Mouse (Mus musculus) limb, embryonic 12.5 days (tissue): Measurements from ENCODE around the gene Smim24. TPM values are rescaled to one million over a fixed set of nuclear protein-coding genes. Genes with fewer than 3 reads are reported as not detected.

Experiments
- ATAC-seq: fragments of 200-750 bp; cut with Nextera tagmentation; 2 replicates; pipeline ENCODE4 v1.8.0; 2017; ENCODE audit warnings: low read depth, moderate TSS enrichment; ENCODE audit not compliant: insufficient number of reproducible peaks, insufficient read depth, low FRiP score, low TSS enrichment
- H3K27ac ChIP-seq: fragments of 300-500 bp; sonication (generic); 2 replicates; pipeline ENCODE4 v1.5.1; 2016; ENCODE audit warnings: mild to moderate bottlenecking, moderate library complexity
- H3K27me3 ChIP-seq: fragments of 300-500 bp; sonication (generic); 2 replicates; pipeline ENCODE4 v1.6.1; 2016; ENCODE audit warnings: mild to moderate bottlenecking, moderate library complexity
- H3K36me3 ChIP-seq: fragments of 300-500 bp; sonication (generic); 2 replicates; pipeline ENCODE4 v1.6.1; 2016; ENCODE audit warnings: mild to moderate bottlenecking, moderate library complexity
- H3K4me1 ChIP-seq: fragments of 300-500 bp; sonication (generic); replicated peaks from 2 replicates; pipeline ENCODE4 v1.6.1; 2016
- H3K4me2 ChIP-seq: fragments of 300-500 bp; sonication (generic); 2 replicates; pipeline ENCODE4 v1.6.1; 2016; ENCODE audit warnings: mild to moderate bottlenecking, moderate library complexity
- H3K4me3 ChIP-seq: fragments of 300-500 bp; sonication (generic); replicated peaks from 2 replicates; pipeline ENCODE4 v1.5.1; 2016; ENCODE audit warnings: mild to moderate bottlenecking
- H3K9ac ChIP-seq: fragments of 300-500 bp; sonication (generic); replicated peaks from 2 replicates; pipeline ENCODE4 v1.6.1; 2016; ENCODE audit warnings: mild to moderate bottlenecking, moderate library complexity
- H3K9me3 ChIP-seq: fragments of 300-500 bp; sonication (generic); 2 replicates; pipeline ENCODE4 v1.6.1; 2016; ENCODE audit warnings: mild to moderate bottlenecking, moderate library complexity
- WGBS: fragments of 180-500 bp; shearing (Covaris S2); methylation state at CpG from one replicate; pipeline ENCODE4 v1.1.7; 2016; 5-methylcytosine and 5-hydroxymethylcytosine counted together
- polyA plus RNA-seq: library from polyadenylated mRNA; unstranded; fragments of >200 nt; fragmentation: Nextera tagmentation; extraction: Ambion mirVana; gene quantifications from 2 replicates; pipeline ENCODE4 v1.2.1, GENCODE M21; 2016

Smim24 gene
- polyA plus RNA-seq, 1 experiment from 2014 or later = 2.9 TPM

GRCm38 (mm10) chr10:81418216-81419070 is 25.6 kb downstream of the Smim24 start:
- no peaks in the 10 kb centered on the region for H3K9me3 ChIP-seq
- H3K27me3 ChIP-seq = peaks cover 17% of the 10 kb centered on the region
- WGBS = 54% methylated on average over 11 of the region's 11 CpGs
- H3K9ac ChIP-seq = no peak overlapping the region
- no peak for ATAC-seq
- no peak overlapping the region for H3K4me2 ChIP-seq
- peaks cover 58% of the 10 kb centered on the region for H3K4me1 ChIP-seq
- peaks cover 14% of the 10 kb centered on the region for H3K36me3 ChIP-seq
- H3K4me3 ChIP-seq = no peak overlapping the region
- H3K27ac ChIP-seq = no peak overlapping the region

- Histone ChIP-seq H3K9ac (no peak overlapping the region), H3K27ac (no peak overlapping the region), H3K4me3 (no peak overlapping the region), H3K4me1 (peaks cover 55% of the 10 kb centered on the region), H3K27me3 (peaks cover 26% of the 10 kb centered on the region), H3K36me3 (peaks cover 14% of the 10 kb centered on the region), H3K9me3 (no peaks in the 10 kb centered on the region), H3K4me2 (no peak overlapping the region)
- no peak for ATAC-seq
- 89% methylated on average over 10 of the region's 10 CpGs for WGBS
These were observed 26.5 kb downstream of the Smim24 start for GRCm38 (mm10) chr10:81419111-81419928.

- no peak for ATAC-seq
- H3K4me3 ChIP-seq = peak overlapping the region; percentile 2; the same call in 1 of the 2 replicates
- peaks cover 36% of the 10 kb centered on the region for H3K27me3 ChIP-seq
- 84% methylated on average over 40 of the region's 40 CpGs for WGBS
- no peak overlapping the region for H3K9ac ChIP-seq
- peaks cover 14% of the 10 kb centered on the region for H3K36me3 ChIP-seq
- H3K4me1 ChIP-seq = peaks cover 55% of the 10 kb centered on the region
- H3K4me2 ChIP-seq = no peak overlapping the region
- H3K9me3 ChIP-seq = no peaks in the 10 kb centered on the region
- no peak overlapping the region for H3K27ac ChIP-seq
These were observed 27.4 kb downstream of the Smim24 start for GRCm38 (mm10) chr10:81420191-81420767.

GRCm38 (mm10) chr10:81421041-81421796 is 28.4 kb downstream of the Smim24 start:
- H3K27ac ChIP-seq = no peak overlapping the region
- H3K36me3 ChIP-seq = peaks cover 14% of the 10 kb centered on the region
- H3K9ac ChIP-seq = 0 out of 2 replicates have a peak overlapping the region, but pooled peaks have one; percentile 44
- H3K9me3 ChIP-seq = no peaks in the 10 kb centered on the region
- H3K4me1 ChIP-seq = peaks cover 55% of the 10 kb centered on the region
- no peak overlapping the region for H3K4me3 ChIP-seq
- no peak overlapping the region for H3K4me2 ChIP-seq
- no peak for ATAC-seq
- 79% methylated on average over 4 of the region's 4 CpGs for WGBS
- peaks cover 45% of the 10 kb centered on the region for H3K27me3 ChIP-seq

GRCm38 (mm10) chr10:81421797-81422100 is 28.9 kb downstream of the Smim24 start:
- Histone ChIP-seq H3K4me2 (no peak overlapping the region), H3K9ac (0 out of 2 replicates have a peak overlapping the region, but pooled peaks have one; percentile 44), H3K4me1 (peaks cover 55% of the 10 kb centered on the region), H3K4me3 (no peak overlapping the region), H3K36me3 (peaks cover 14% of the 10 kb centered on the region), H3K27me3 (peaks cover 50% of the 10 kb centered on the region), H3K27ac (no peak overlapping the region), H3K9me3 (no peaks in the 10 kb centered on the region)
- no peak for ATAC-seq
- 85% methylated on average over 5 of the region's 5 CpGs for WGBS

- no peaks in the 10 kb centered on the region for H3K9me3 ChIP-seq
- 78% methylated on average over 6 of the region's 6 CpGs for WGBS
- H3K4me2 ChIP-seq = no peak overlapping the region
- ATAC-seq = no peak
- no peak overlapping the region for H3K4me3 ChIP-seq
- peaks cover 14% of the 10 kb centered on the region for H3K36me3 ChIP-seq
- peaks cover 55% of the 10 kb centered on the region for H3K27me3 ChIP-seq
- no peak overlapping the region for H3K27ac ChIP-seq
- H3K9ac ChIP-seq = 0 out of 2 replicates have a peak overlapping the region, but pooled peaks have one; percentile 44
- peaks cover 55% of the 10 kb centered on the region for H3K4me1 ChIP-seq
These were observed 29.3 kb downstream of the Smim24 start for GRCm38 (mm10) chr10:81422191-81422590.

- no peaks in the 10 kb centered on the region for H3K9me3 ChIP-seq
- no peak overlapping the region for H3K27ac ChIP-seq
- no peak for ATAC-seq
- no peak overlapping the region for H3K4me3 ChIP-seq
- H3K4me1 ChIP-seq = peaks cover 52% of the 10 kb centered on the region
- H3K4me2 ChIP-seq = no peak overlapping the region
- no peak overlapping the region for H3K9ac ChIP-seq
- peaks cover 60% of the 10 kb centered on the region for H3K27me3 ChIP-seq
- WGBS = 82% methylated on average over 3 of the region's 3 CpGs
- H3K36me3 ChIP-seq = peaks cover 14% of the 10 kb centered on the region
These were observed 29.9 kb downstream of the Smim24 start for GRCm38 (mm10) chr10:81422661-81423217.

GRCm38 (mm10) chr10:81423476-81424245 is 30.8 kb downstream of the Smim24 start:
- Histone ChIP-seq H3K9ac (0 out of 2 replicates have a peak overlapping the region, but pooled peaks have one; percentile 37), H3K4me2 (peak overlapping the region; percentile 89), H3K27me3 (peaks cover 70% of the 10 kb centered on the region), H3K9me3 (peaks cover 3% of the 10 kb centered on the region; the same call in 1 of the 2 replicates), H3K4me1 (peaks cover 43% of the 10 kb centered on the region), H3K4me3 (peak overlapping the region; percentile 15; the same call in 1 of the 2 replicates), H3K36me3 (peaks cover 14% of the 10 kb centered on the region), H3K27ac (no peak overlapping the region)
- 58% methylated on average over 4 of the region's 4 CpGs for WGBS
- no peak for ATAC-seq

GRCm38 (mm10) chr10:81424246-81425051 is 31.6 kb downstream of the Smim24 start:
- Histone ChIP-seq H3K27me3 (peaks cover 77% of the 10 kb centered on the region), H3K9me3 (peaks cover 6% of the 10 kb centered on the region; the same call in 1 of the 2 replicates), H3K4me3 (peak overlapping the region; percentile 15; the same call in 1 of the 2 replicates), H3K4me2 (peak overlapping the region; percentile 89), H3K27ac (no peak overlapping the region), H3K9ac (peak overlapping the region; percentile 37; the same call in 1 of the 2 replicates), H3K4me1 (peaks cover 40% of the 10 kb centered on the region), H3K36me3 (peaks cover 13% of the 10 kb centered on the region)
- ATAC-seq = no peak
- WGBS = 4% methylated on average over 25 of the region's 25 CpGs
